Comparison of ENCODE assay signal across 8 mouse cellular contexts in the genomic region with DNA sequence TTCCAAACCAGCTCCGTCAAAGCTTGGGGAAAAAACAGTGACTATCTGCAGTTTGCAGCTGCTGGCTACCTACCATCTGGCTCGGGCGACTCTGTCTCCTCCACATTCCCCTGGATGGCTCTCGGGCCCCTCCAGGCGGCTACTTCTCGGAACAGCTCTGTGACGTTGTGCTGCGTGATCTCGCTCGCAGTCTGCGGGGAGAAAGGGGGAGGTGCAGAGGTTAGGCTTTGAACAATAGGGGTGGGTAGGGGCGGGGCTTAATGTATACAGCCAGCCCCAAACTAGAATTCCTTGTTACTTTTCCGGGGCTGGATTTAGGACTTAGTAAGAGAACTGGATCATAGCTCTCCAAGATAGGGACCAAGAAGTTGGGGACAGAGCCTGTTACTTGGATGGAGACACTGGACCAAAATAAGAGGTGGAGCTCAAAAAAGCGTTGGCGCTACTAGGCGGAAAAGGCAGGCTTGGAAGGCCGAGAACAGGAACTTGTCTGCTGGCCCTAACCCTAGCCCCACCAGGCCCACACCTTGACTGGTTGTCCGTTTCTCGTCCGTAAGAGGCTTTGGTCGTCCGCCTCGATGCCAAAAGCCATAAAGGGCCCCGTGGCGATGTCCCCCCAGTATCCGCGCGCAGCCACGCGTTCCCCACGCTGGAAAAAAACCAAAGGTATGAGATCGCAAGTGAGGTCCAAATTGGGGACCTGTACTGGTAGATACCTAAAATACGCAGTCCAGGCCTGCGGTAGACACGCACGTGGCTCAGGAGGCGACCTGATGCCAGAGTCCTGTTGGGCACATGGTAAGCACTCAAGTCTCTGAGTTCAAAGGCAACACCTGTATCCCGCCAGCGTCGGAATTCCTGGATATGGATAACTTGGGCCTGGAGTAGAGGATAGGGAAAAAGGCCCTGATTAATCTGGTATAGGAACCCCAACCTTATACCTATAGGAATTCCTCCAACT. TPM values are rescaled to one million over a fixed set of nuclear protein-coding genes. Genes with fewer than 3 reads are reported as not detected.
A peak's percentile ranks its signal among the peaks of the same experiment; 100 is the strongest.
DNase-seq lines count a peak whose midpoint lies in the region; ATAC-seq and TF ChIP-seq lines count a peak whose summit lies in the region.

No protein-coding gene starts in this region.

- H3K9ac ChIP-seq in hindbrain, embryonic 14.5 days = peak overlapping the region; percentile 50

- peak; percentile 87 for DNase-seq in WW6 (ENCODE audit: low read depth, low spot score)
- peak; percentile 65 to 81 for DNase-seq in cerebellum, postnatal 25 days
- peak; percentile 66 to 75 for DNase-seq in frontal cortex, postnatal 36 days (ENCODE audit: low spot score in 2 of 2)
- DNase-seq in hindbrain, embryonic 14.5 days (ENCODE audit: low spot score) = peak; percentile 91
- peak; percentile 73 to 75 for DNase-seq in left cerebral cortex, adult 2 months (ENCODE audit: extremely low spot score in 1 of 2, low spot score in 2 of 2)
- DNase-seq in right cerebral cortex, postnatal 14 days = peak; percentile 81
- DNase-seq in yolk sac, embryonic 10.5 days (ENCODE audit: low spot score) = peak; percentile 83

- ATAC-seq in hindbrain, embryonic 14.5 days (ENCODE audit: low FRiP score) = peak; percentile 93

- no peaks in the 10 kb centered on the region for H3K9me3 ChIP-seq in hindbrain, embryonic 14.5 days (ENCODE audit: control insufficient read depth, low read length)
- H3K9me3 ChIP-seq in megakaryocyte, embryonic 14.5 days = no peaks in the 10 kb centered on the region

- intact Hi-C loops in left cerebral cortex, adult 2 months (cut with DNase I) = no loop called here

- TF ChIP-seq CTCF in left cerebral cortex, adult 2 months (IDR thresholded peaks at IDR 0.05) = peak; percentile 68

- H3K36me3 ChIP-seq in hindbrain, embryonic 14.5 days (replicated peaks; ENCODE audit: control insufficient read depth, insufficient read depth) = no peaks in the 10 kb centered on the region
- no peaks in the 10 kb centered on the region for H3K36me3 ChIP-seq in megakaryocyte, embryonic 14.5 days (replicated peaks; ENCODE audit: low read length)

- peak overlapping the region; percentile 56 for H3K4me2 ChIP-seq in hindbrain, embryonic 14.5 days (replicated peaks)

- 26% methylated on average over 40 of the region's 40 CpGs for WGBS in hindbrain, embryonic 14.5 days

- peaks cover 4% of the 10 kb centered on the region; the same call in 1 of the 2 replicates for H3K27me3 ChIP-seq in hindbrain, embryonic 14.5 days (ENCODE audit: control insufficient read depth, insufficient read depth, low read length)
- peaks cover 17% of the 10 kb centered on the region for H3K27me3 ChIP-seq in megakaryocyte, embryonic 14.5 days (replicated peaks)

- peak overlapping the region; percentile 28 for H3K4me3 ChIP-seq in hindbrain, embryonic 14.5 days (replicated peaks; ENCODE audit: low read length)
- H3K4me3 ChIP-seq in left cerebral cortex, adult 2 months = peak overlapping the region; percentile 21; the same call in 1 of the 2 replicates
- peak overlapping the region; percentile 88 for H3K4me3 ChIP-seq in megakaryocyte, embryonic 14.5 days (replicated peaks)

- H3K27ac ChIP-seq in hindbrain, embryonic 14.5 days = 0 out of 2 replicates have a peak overlapping the region, but pooled peaks have one; percentile 39
- no peak overlapping the region for H3K27ac ChIP-seq in left cerebral cortex, adult 2 months

- H3K4me1 ChIP-seq in hindbrain, embryonic 14.5 days (replicated peaks; ENCODE audit: control insufficient read depth, insufficient read depth, low read length) = no peaks in the 10 kb centered on the region; the same call in 1 of the 2 replicates
- H3K4me1 ChIP-seq in megakaryocyte, embryonic 14.5 days = peaks cover 49% of the 10 kb centered on the region

RNA-seq across cellular contexts. Expression of gene Tnni3, which starts 2.6 kb away (rescaled TPM):
- 0.36 and 0.46 TPM in 2 replicates for polyA plus RNA-seq in hindbrain, embryonic 14.5 days (2014; fragmentation: Nextera tagmentation; extraction: Ambion mirVana)
- total RNA-seq in left cerebral cortex, adult 2 months (2021) = under 1 TPM; 0.84 to 0.96 TPM
- polyA plus RNA-seq in megakaryocyte, embryonic 14.5 days (2012; ENCODE audit: insufficient read depth, low replicate concordance) = 3.9 TPM in 1 of 2 replicates, not detected in the other

RNA-seq across cellular contexts. Expression of gene Dnaaf3, which starts 5.6 kb away (rescaled TPM):
- polyA plus RNA-seq in hindbrain, embryonic 14.5 days (2014; fragmentation: Nextera tagmentation; extraction: Ambion mirVana) = 1.0 and 1.5 TPM in 2 replicates
- total RNA-seq in left cerebral cortex, adult 2 months (2021) = under 1 TPM; 0.20 to 0.49 TPM
- 1.3 and 5.0 TPM in 2 replicates for polyA plus RNA-seq in megakaryocyte, embryonic 14.5 days (2012; ENCODE audit: insufficient read depth, low replicate concordance)

RNA-seq across cellular contexts. Expression of gene Tnnt1, which starts 10.4 kb away (rescaled TPM):
- 1.8 and 3.9 TPM in 2 replicates for polyA plus RNA-seq in hindbrain, embryonic 14.5 days (2014; fragmentation: Nextera tagmentation; extraction: Ambion mirVana)
- 1 to 10 TPM; 7.4 to 9.2 TPM for total RNA-seq in left cerebral cortex, adult 2 months (2021)
- polyA plus RNA-seq in megakaryocyte, embryonic 14.5 days (2012; ENCODE audit: insufficient read depth, low replicate concordance) = 38.2 TPM in 1 of 2 replicates, not detected in the other

RNA-seq across cellular contexts. Expression of gene Syt5, which starts 20.7 kb away (rescaled TPM):
- 77.0 and 90.9 TPM in 2 replicates for polyA plus RNA-seq in hindbrain, embryonic 14.5 days (2014; fragmentation: Nextera tagmentation; extraction: Ambion mirVana)
- 100 to 1,000 TPM; 270 to 272 TPM for total RNA-seq in left cerebral cortex, adult 2 months (2021)
- 2.6 TPM in 1 of 2 replicates, not detected in the other for polyA plus RNA-seq in megakaryocyte, embryonic 14.5 days (2012; ENCODE audit: insufficient read depth, low replicate concordance)

RNA-seq across cellular contexts. Expression of gene Ppp1r12c, which starts 25.1 kb away (rescaled TPM):
- 50.1 and 54.7 TPM in 2 replicates for polyA plus RNA-seq in hindbrain, embryonic 14.5 days (2014; fragmentation: Nextera tagmentation; extraction: Ambion mirVana)
- total RNA-seq in left cerebral cortex, adult 2 months (2021) = 100 to 1,000 TPM; 173 to 177 TPM
- polyA plus RNA-seq in megakaryocyte, embryonic 14.5 days (2012; ENCODE audit: insufficient read depth, low replicate concordance) = 267 and 1,249 TPM in 2 replicates

Comparison
In these comparisons a context has a peak if more than half of its experiments do, and no peak if none do; other contexts are left out.
1. H3K4me3 ChIP-seq: peak in every context shown above with its lines; median percentile 88 in megakaryocyte, embryonic 14.5 days; 28 in hindbrain, embryonic 14.5 days; 21 in left cerebral cortex, adult 2 months.